In genomic region chr15:7154010-7154736, GRCm38 (mm10) we compare ENCODE assay signal across 10 mouse cellular contexts.
DNase-seq lines count a peak whose midpoint lies in the region; ATAC-seq lines count a peak whose summit lies in the region.
"Had no signal": no experiment of that assay in that cellular context is flagged by ENCODE, and none has a peak within 500 bp of the region (broad histone marks: within the 10 kb centered on the region; RNA-seq: fewer than 3 reads in every experiment).

No protein-coding gene starts in this region.

- H3K4me2 ChIP-seq in stomach, embryonic 15.5 days = no peak overlapping the region
- H3K4me2 ChIP-seq: liver, embryonic 15.5 days; neural tube, embryonic 12.5 days had no signal

- no peaks in the 10 kb centered on the region for H3K27me3 ChIP-seq in stomach, embryonic 15.5 days (replicated peaks)
- no peaks in the 10 kb centered on the region for H3K27me3 ChIP-seq in forebrain, embryonic 10.5 days (ENCODE audit: poor library complexity, severe bottlenecking)
- H3K27me3 ChIP-seq: liver, embryonic 15.5 days; neural tube, embryonic 12.5 days had no signal

- H3K27ac ChIP-seq in stomach, embryonic 15.5 days = no peak overlapping the region; the same call in 1 of the 2 replicates
- H3K27ac ChIP-seq in forebrain, embryonic 10.5 days = no peak overlapping the region
- H3K27ac ChIP-seq: liver, embryonic 15.5 days; neural tube, embryonic 12.5 days had no signal

- intact Hi-C loops in heart, postnatal 10 days (cut with DNase I) = no loop called here

- peaks cover 5% of the 10 kb centered on the region; the same call in 1 of the 2 replicates for H3K4me1 ChIP-seq in stomach, embryonic 15.5 days
- peaks cover 8% of the 10 kb centered on the region for H3K4me1 ChIP-seq in forebrain, embryonic 10.5 days

- no peak overlapping the region for H3K4me3 ChIP-seq in stomach, embryonic 15.5 days (replicated peaks)
- H3K4me3 ChIP-seq in forebrain, embryonic 10.5 days = no peak overlapping the region
- H3K4me3 ChIP-seq: liver, embryonic 15.5 days; neural tube, embryonic 12.5 days had no signal

- ATAC-seq in stomach, embryonic 15.5 days (ENCODE audit: insufficient read depth, low FRiP score, low read depth) = peak; percentile 20; the same call in 1 of the 2 replicates

- 71% methylated on average over 15 of the region's 15 CpGs for WGBS in stomach, embryonic 15.5 days
- WGBS in forebrain, embryonic 10.5 days = 93% methylated on average over 15 of the region's 15 CpGs

- H3K9ac ChIP-seq in stomach, embryonic 15.5 days = no peak overlapping the region
- H3K9ac ChIP-seq: liver, embryonic 15.5 days; neural tube, embryonic 12.5 days had no signal

- peaks cover 10% of the 10 kb centered on the region; the same call in 1 of the 2 replicates for H3K36me3 ChIP-seq in stomach, embryonic 15.5 days
- H3K36me3 ChIP-seq in forebrain, embryonic 10.5 days (replicated peaks) = no peaks in the 10 kb centered on the region

- no peaks in the 10 kb centered on the region for H3K9me3 ChIP-seq in stomach, embryonic 15.5 days
- H3K9me3 ChIP-seq in forebrain, embryonic 10.5 days = no peaks in the 10 kb centered on the region
- H3K9me3 ChIP-seq: liver, embryonic 15.5 days; neural tube, embryonic 12.5 days had no signal

- peak; percentile 80 for DNase-seq in kidney, postnatal 10 days
- DNase-seq in kidney, adult 18-20 months = no peak
- peak; percentile 32 for DNase-seq in retina, postnatal 1 day
- no peak for DNase-seq in retina, embryonic 14.5 days (ENCODE audit: low spot score)
- peak; percentile 80 to 81 for DNase-seq in heart, postnatal 10 days
- DNase-seq in right cerebral cortex, postnatal 25 days = no peak
- no peak for DNase-seq in forebrain, embryonic 10.5 days (ENCODE audit: extremely low spot score, low spot score)

Comparison
In these comparisons a context has a peak if more than half of its experiments do, and no peak if none do; other contexts are left out.
1. DNase-seq: peak in kidney, postnatal 10 days (single experiment), retina, postnatal 1 day (single experiment) and heart, postnatal 10 days (2 of 2); none in kidney, adult 18-20 months (single experiment), retina, embryonic 14.5 days (single experiment), right cerebral cortex, postnatal 25 days (single experiment) and forebrain, embryonic 10.5 days (single experiment).